Mouse (Mus musculus) leukemia stem cell, adult 10-12 weeks (primary cell): Measurements from ENCODE around the gene Defa21. TPM values are rescaled to one million over a fixed set of nuclear protein-coding genes. Genes with fewer than 3 reads are reported as not detected.

Source experiments
- polyA plus RNA-seq: library from polyadenylated mRNA; stranded (reverse); fragments of >175 nt; gene quantifications from 2 replicates; pipeline ENCODE4 v1.2.3, GENCODE M21; 2012; ENCODE audit warnings: low replicate concordance

The Defa21 gene
- not detected in 2 replicates for polyA plus RNA-seq

DNA sequence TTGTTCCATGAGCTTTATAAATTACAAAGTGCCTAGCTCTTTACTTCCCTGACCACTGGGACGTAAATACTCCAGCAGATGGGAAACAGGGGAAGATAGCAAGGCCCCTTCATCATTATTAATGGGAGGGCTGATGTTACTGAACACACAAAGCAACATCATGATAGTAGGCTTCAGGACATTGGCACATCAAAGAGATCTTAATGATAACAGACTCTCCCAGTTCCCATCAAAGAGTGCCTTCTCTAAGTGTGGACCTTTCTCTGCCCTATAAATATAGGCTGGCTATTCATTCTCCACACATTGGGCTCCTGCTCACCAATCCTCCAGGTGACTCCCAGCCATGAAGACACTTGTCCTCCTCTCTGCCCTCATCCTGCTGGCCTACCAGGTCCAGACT lies at the start of gene Defa21:
Defa21 (plus strand) TSS at position 301 of the 400 bp plus-strand sequence.

GRCm38 (mm10) chr8:21054747-21055146 lies 29.4 kb downstream of the Defa21 start, which contains the start of gene Defa23:
Defa23 (plus strand) TSS chr8:21055047.

GRCm38 (mm10) chr8:21064738-21065137 lies 39.4 kb downstream of the Defa21 start, which contains the start of gene Defa35:
Defa35 (plus strand) TSS chr8:21065038.

Other genes starting within 250 kb of the Defa21 start
- gene Defb33, start 132.9 kb upstream of the Defa21 start, polyA plus RNA-seq, result not detected in 2 replicates
- gene Gm15056, start 122.9 kb upstream of the Defa21 start, polyA plus RNA-seq, result not detected in 2 replicates
- gene Gm6040, start 103.5 kb upstream of the Defa21 start, polyA plus RNA-seq, result not detected in 2 replicates
- gene AY761185, start 80.8 kb upstream of the Defa21 start, polyA plus RNA-seq, result not detected in 2 replicates
- not detected in 2 replicates for gene Defa23, start 29.5 kb downstream of the Defa21 start, polyA plus RNA-seq
- not detected in 2 replicates for gene Defa35, start 39.5 kb downstream of the Defa21 start, polyA plus RNA-seq
- not detected in 2 replicates for gene Defa25, start 58.9 kb downstream of the Defa21 start, polyA plus RNA-seq
- gene Gm14851, start 70.5 kb downstream of the Defa21 start, polyA plus RNA-seq, result not detected in 2 replicates
- gene Defa30, start 109.1 kb downstream of the Defa21 start, polyA plus RNA-seq, result not detected in 2 replicates
- gene Defa22, start 136.7 kb downstream of the Defa21 start, polyA plus RNA-seq, result not detected in 2 replicates
- not detected in 2 replicates for gene Defa31, start 166.1 kb downstream of the Defa21 start, polyA plus RNA-seq
- gene Gm15293, start 176.0 kb downstream of the Defa21 start, polyA plus RNA-seq, result not detected in 2 replicates
- gene Gm15292, start 224.2 kb downstream of the Defa21 start, polyA plus RNA-seq, result not detected in 2 replicates